Mouse (Mus musculus) frontal cortex, postnatal 36 days (tissue): Measurements from ENCODE around the gene Dlg2.

Experiments
- DNase-seq, 2 experiments: peaks; one replicate each; pipeline ENCODE4 v3.0.0; 2022; ENCODE audit warnings: low spot score in 2 of 2

Dlg2 gene

GRCm38 (mm10) chr7:92373863-92374357 lies 1897.4 kb downstream of the Dlg2 start:
- no peak for DNase-seq

- no peak for DNase-seq
Measured at GRCm38 (mm10) chr7:92383913-92384484, 1907.5 kb downstream of the Dlg2 start.

- DNase-seq: no peak
Measured at GRCm38 (mm10) chr7:92392052-92392640, 1915.7 kb downstream of the Dlg2 start.

GRCm38 (mm10) chr7:92396783-92397182 lies 1920.3 kb downstream of the Dlg2 start:
- DNase-seq: no peak

- no peak for DNase-seq
Measured at GRCm38 (mm10) chr7:92398841-92399240, 1922.4 kb downstream of the Dlg2 start.

GRCm38 (mm10) chr7:92400551-92400950 lies 1924.1 kb downstream of the Dlg2 start:
- DNase-seq: no peak

- no peak for DNase-seq
Measured at GRCm38 (mm10) chr7:92401001-92401688, 1924.7 kb downstream of the Dlg2 start.

GRCm38 (mm10) chr7:92408479-92408878 lies 1932.0 kb downstream of the Dlg2 start:
- DNase-seq: no peak

GRCm38 (mm10) chr7:92420474-92420873 lies 1944.0 kb downstream of the Dlg2 start:
- no peak for DNase-seq

- DNase-seq: no peak
Measured at GRCm38 (mm10) chr7:92423017-92423416, 1946.5 kb downstream of the Dlg2 start.

GRCm38 (mm10) chr7:92424703-92425102 lies 1948.2 kb downstream of the Dlg2 start:
- no peak for DNase-seq

GRCm38 (mm10) chr7:92427280-92427679 lies 1950.8 kb downstream of the Dlg2 start:
- no peak for DNase-seq

GRCm38 (mm10) chr7:92428629-92429028 lies 1952.2 kb downstream of the Dlg2 start:
- DNase-seq: no peak

- no peak for DNase-seq
Measured at GRCm38 (mm10) chr7:92430254-92430653, 1953.8 kb downstream of the Dlg2 start.

GRCm38 (mm10) chr7:92437168-92437567 lies 1960.7 kb downstream of the Dlg2 start:
- DNase-seq: no peak

GRCm38 (mm10) chr7:92439503-92440487 lies 1963.3 kb downstream of the Dlg2 start:
- DNase-seq: no peak

GRCm38 (mm10) chr7:92441611-92442010 lies 1965.1 kb downstream of the Dlg2 start:
- DNase-seq: no peak

- no peak for DNase-seq
Measured at GRCm38 (mm10) chr7:92442082-92442481, 1965.6 kb downstream of the Dlg2 start.

GRCm38 (mm10) chr7:92447938-92448337 lies 1971.5 kb downstream of the Dlg2 start:
- no peak for DNase-seq

GRCm38 (mm10) chr7:92448782-92449575 lies 1972.5 kb downstream of the Dlg2 start:
- no peak for DNase-seq

GRCm38 (mm10) chr7:92454176-92454575 lies 1977.7 kb downstream of the Dlg2 start:
- no peak for DNase-seq
